Mouse (Mus musculus): Measurements from ENCODE around the gene Mpp6.

- TF ChIP-seq CTCF (IDR thresholded peaks at IDR 0.05; ENCODE audit: insufficient read depth, low read depth, low read length) (no peak), POLR2A (IDR thresholded peaks at IDR 0.05; ENCODE audit: insufficient read depth, low read depth, low read length) (no peak)
Observed at GRCm38 (mm10) chr6:50139526-50139925, 29.5 kb downstream of the Mpp6 start.
